Mouse (Mus musculus) embryonic facial prominence, embryonic 14.5 days (tissue): ENCODE results near the gene Prpf40b. TPM values are rescaled to one million over a fixed set of nuclear protein-coding genes. Genes with fewer than 3 reads are reported as not detected.

Source experiments
- ATAC-seq: fragments of 200-750 bp; cut with Nextera tagmentation; 2 replicates; pipeline ENCODE4 v1.8.0; 2017; ENCODE audit warnings: low read depth, moderate number of reproducible peaks, moderate TSS enrichment
- DNase-seq: peaks from one replicate; pipeline ENCODE4 v3.0.0-alpha.2; 2015; ENCODE audit warnings: low spot score
- H3K27ac ChIP-seq: fragments of 300-500 bp; sonication (generic); replicated peaks from 2 replicates; pipeline ENCODE4 v1.5.1; 2014; ENCODE audit warnings: low read depth, mild to moderate bottlenecking, low read length, moderate library complexity
- H3K27me3 ChIP-seq: fragments of 300-500 bp; sonication (generic); replicated peaks from 2 replicates; pipeline ENCODE4 v1.6.1; 2014; ENCODE audit warnings: low read length; ENCODE audit not compliant: control insufficient read depth, insufficient read depth
- H3K36me3 ChIP-seq: fragments of 300-500 bp; sonication (generic); 2 replicates; pipeline ENCODE4 v1.6.1; 2014; ENCODE audit warnings: low read length, mixed read lengths; ENCODE audit not compliant: control insufficient read depth, insufficient read depth
- H3K4me1 ChIP-seq: fragments of 300-500 bp; sonication (generic); 2 replicates; pipeline ENCODE4 v1.6.1; 2014; ENCODE audit warnings: antibody characterized with exemption, low read length; ENCODE audit not compliant: control insufficient read depth, insufficient read depth
- H3K4me2 ChIP-seq: fragments of 300-500 bp; sonication (generic); 2 replicates; pipeline ENCODE4 v1.6.1; 2014; ENCODE audit warnings: low read depth, mild to moderate bottlenecking, low read length, moderate library complexity, mixed read lengths
- H3K4me3 ChIP-seq: fragments of 300-500 bp; sonication (generic); 2 replicates; pipeline ENCODE4 v1.5.1; 2014; ENCODE audit warnings: low read depth, mild to moderate bottlenecking, low read length
- H3K9ac ChIP-seq: fragments of 300-500 bp; sonication (generic); 2 replicates; pipeline ENCODE4 v1.6.1; 2014; ENCODE audit warnings: low read depth, mild to moderate bottlenecking, low read length, moderate library complexity, mixed read lengths
- H3K9me3 ChIP-seq: fragments of 300-500 bp; sonication (generic); 2 replicates; pipeline ENCODE4 v1.6.1; 2016; ENCODE audit warnings: low read length; ENCODE audit not compliant: control insufficient read depth
- WGBS: fragments of 180-500 bp; shearing (Covaris S2); extraction: QIAGEN DNeasy Blood & Tissue Kit; methylation state at CpG from one replicate; pipeline ENCODE4 v1.1.7; 2014; 5-methylcytosine and 5-hydroxymethylcytosine counted together
- polyA plus RNA-seq: library from polyadenylated mRNA; unstranded; fragments of >200 nt; fragmentation: Nextera tagmentation; extraction: Ambion mirVana; gene quantifications from 2 replicates; pipeline ENCODE4 v1.2.1, GENCODE M21; 2014

Prpf40b gene
- polyA plus RNA-seq, 1 experiment from 2014 or later: 40.1 TPM

GRCm38 (mm10) chr15:99342194-99342981 lies 47.5 kb downstream of the Prpf40b start:
- H3K36me3 ChIP-seq: no peaks in the 10 kb centered on the region
- H3K27ac ChIP-seq: no peak overlapping the region; the same call in 1 of the 2 replicates
- WGBS: 58% methylated on average over 9 of the region's 9 CpGs
- H3K27me3 ChIP-seq: no peaks in the 10 kb centered on the region
- no peak overlapping the region for H3K9ac ChIP-seq
- no peak overlapping the region for H3K4me2 ChIP-seq
- H3K4me3 ChIP-seq: no peak overlapping the region
- no peaks in the 10 kb centered on the region for H3K9me3 ChIP-seq
- H3K4me1 ChIP-seq: peaks cover 53% of the 10 kb centered on the region
- no peak for ATAC-seq
- no peak for DNase-seq

DNA sequence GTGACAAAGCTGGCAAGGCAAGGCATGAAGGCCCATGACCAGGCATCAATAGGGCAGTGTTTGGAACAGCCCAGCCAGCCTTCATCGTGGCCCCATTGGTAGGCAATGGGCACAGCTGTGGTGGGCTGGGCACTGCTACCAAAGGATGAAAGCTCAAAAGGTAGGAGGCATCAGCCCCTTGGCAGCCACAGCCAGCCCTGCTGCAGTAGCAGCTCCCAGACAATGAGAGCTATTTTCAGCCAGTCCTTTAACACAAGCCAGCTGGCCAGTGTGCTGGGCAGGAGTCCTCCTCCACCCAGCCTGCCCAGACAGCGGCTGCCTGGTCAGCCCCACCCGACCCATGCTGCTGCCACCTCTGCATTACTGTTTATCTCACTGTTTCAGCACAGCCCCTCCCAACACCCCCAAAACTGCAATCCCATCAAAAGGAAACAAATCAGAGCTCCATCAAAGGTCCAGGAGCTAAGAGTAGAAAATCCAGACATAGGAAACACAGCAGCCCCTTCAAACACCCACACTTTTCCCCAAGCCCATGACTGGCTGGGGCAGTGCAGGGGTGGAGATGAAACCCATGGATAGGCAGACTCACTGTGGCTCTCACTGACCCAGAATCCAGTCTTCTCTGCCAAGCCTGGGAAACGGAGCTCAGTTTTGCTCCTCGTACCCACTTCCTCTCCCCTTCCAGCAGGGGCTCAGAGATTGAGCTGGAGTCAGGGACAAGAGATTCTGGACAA lies 48.7 kb downstream of the Prpf40b start:
- peak overlapping the region; percentile 83 for H3K27ac ChIP-seq
- H3K36me3 ChIP-seq: no peaks in the 10 kb centered on the region
- peak overlapping the region; percentile 44 for H3K9ac ChIP-seq
- WGBS: 29% methylated on average over 5 of the region's 5 CpGs
- no peak overlapping the region for H3K4me3 ChIP-seq
- peaks cover 50% of the 10 kb centered on the region for H3K4me1 ChIP-seq
- H3K9me3 ChIP-seq: no peaks in the 10 kb centered on the region
- ATAC-seq (peak; percentile 64), DNase-seq (peak; percentile 74)
- peak overlapping the region; percentile 23; the same call in 1 of the 2 replicates for H3K4me2 ChIP-seq
- no peaks in the 10 kb centered on the region for H3K27me3 ChIP-seq

DNA sequence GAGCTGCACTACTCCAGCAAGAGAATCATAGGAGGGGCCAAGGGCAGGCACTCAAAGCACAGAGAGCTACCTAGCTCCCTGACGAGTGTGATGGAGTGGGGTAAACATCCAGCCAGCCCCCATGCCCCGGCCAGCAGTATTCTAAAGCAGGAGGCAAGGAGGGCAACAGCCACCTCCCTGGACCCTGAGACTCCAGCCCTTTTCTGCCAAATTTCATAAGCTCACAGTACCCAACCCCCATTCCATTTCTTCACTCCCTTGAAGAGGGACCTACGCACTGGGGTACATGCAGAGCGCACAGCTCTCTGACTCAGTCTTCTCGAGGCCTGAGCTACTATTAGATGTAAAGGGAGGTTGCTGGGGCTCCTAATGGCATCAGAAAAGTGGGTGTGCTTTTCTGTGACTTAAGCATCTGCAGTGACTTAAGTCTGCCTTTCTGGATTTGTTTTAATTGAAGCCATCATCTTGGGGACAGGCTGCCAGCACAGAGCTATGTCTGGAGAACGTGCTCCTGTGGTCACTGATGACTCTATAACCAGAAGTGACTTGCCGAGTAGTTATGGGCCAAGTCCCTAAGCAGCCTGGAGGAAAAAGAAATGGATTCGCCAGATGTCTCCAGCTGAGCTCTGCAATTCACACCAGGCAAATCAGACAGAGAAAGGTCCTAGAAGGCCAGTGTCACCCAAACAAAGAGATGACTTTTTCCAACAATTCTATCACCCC lies 49.4 kb downstream of the Prpf40b start:
- H3K27ac ChIP-seq: peak overlapping the region; percentile 83
- H3K4me1 ChIP-seq: peaks cover 45% of the 10 kb centered on the region
- ATAC-seq (0 out of 2 replicates have a peak, but pooled peaks have one; percentile 34), DNase-seq (peak; percentile 61)
- peak overlapping the region; percentile 44 for H3K9ac ChIP-seq
- WGBS: 40% methylated on average over 8 of the region's 8 CpGs
- H3K27me3 ChIP-seq: no peaks in the 10 kb centered on the region
- H3K36me3 ChIP-seq: no peaks in the 10 kb centered on the region
- H3K9me3 ChIP-seq: no peaks in the 10 kb centered on the region
- H3K4me2 ChIP-seq: peak overlapping the region; percentile 23; the same call in 1 of the 2 replicates
- H3K4me3 ChIP-seq: no peak overlapping the region

GRCm38 (mm10) chr15:99344961-99345360 lies 50.1 kb downstream of the Prpf40b start:
- Histone ChIP-seq H3K4me1 (peaks cover 38% of the 10 kb centered on the region), H3K36me3 (no peaks in the 10 kb centered on the region)

GRCm38 (mm10) chr15:99351610-99352009 lies 56.7 kb downstream of the Prpf40b start:
- no peak overlapping the region for H3K9ac ChIP-seq
- 0 out of 2 replicates have a peak, but pooled peaks cover 5% of the 10 kb centered on the region for H3K4me1 ChIP-seq
- 62% methylated on average over 6 of the region's 6 CpGs for WGBS
- no peaks in the 10 kb centered on the region for H3K27me3 ChIP-seq
- ATAC-seq: no peak
- no peak overlapping the region for H3K27ac ChIP-seq
- no peaks in the 10 kb centered on the region for H3K36me3 ChIP-seq
- DNase-seq: no peak
- H3K9me3 ChIP-seq: no peaks in the 10 kb centered on the region
- H3K4me2 ChIP-seq: no peak overlapping the region
- no peak overlapping the region for H3K4me3 ChIP-seq

More at GRCm38 (mm10) chr15:99344961-99345360, 50.1 kb downstream of the Prpf40b start:
- no peaks in the 10 kb centered on the region for H3K9me3 ChIP-seq
- no peak overlapping the region for H3K4me3 ChIP-seq
- H3K9ac ChIP-seq: no peak overlapping the region
- H3K27ac ChIP-seq: peak overlapping the region; percentile 83; the same call in 1 of the 2 replicates
- DNase-seq (peak; percentile 63), ATAC-seq (peak; percentile 56)
- WGBS: 42% methylated on average over 4 of the region's 4 CpGs
- no peaks in the 10 kb centered on the region for H3K27me3 ChIP-seq
- H3K4me2 ChIP-seq: peak overlapping the region; percentile 16; the same call in 1 of the 2 replicates

DNA sequence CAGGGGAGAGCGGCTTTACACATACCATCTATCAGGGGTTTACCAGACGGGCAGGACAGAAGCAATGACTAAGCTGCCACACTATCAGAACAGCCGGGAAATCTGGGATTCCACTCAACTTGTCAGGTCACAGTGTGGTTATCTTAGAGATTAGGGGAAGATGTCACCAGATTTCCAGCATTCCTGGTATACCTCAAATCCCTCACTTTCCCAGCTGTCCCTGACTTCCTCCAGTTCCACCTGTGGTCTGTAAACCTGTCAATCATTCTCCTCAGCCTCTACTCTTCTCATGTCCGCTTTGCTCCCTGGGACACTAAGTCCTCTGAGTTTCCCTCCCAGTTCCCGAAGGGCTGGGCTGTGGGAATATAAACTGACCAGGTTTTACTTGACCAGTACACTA lies 57.4 kb downstream of the Prpf40b start:
- DNase-seq (no peak), ATAC-seq (no peak)
- Histone ChIP-seq H3K9me3 (no peaks in the 10 kb centered on the region), H3K4me1 (0 out of 2 replicates have a peak, but pooled peaks cover 6% of the 10 kb centered on the region), H3K4me2 (no peak overlapping the region), H3K4me3 (no peak overlapping the region), H3K27ac (no peak overlapping the region), H3K36me3 (no peaks in the 10 kb centered on the region), H3K9ac (no peak overlapping the region), H3K27me3 (no peaks in the 10 kb centered on the region)
- WGBS: 74% methylated on average over 5 of the region's 5 CpGs

DNA sequence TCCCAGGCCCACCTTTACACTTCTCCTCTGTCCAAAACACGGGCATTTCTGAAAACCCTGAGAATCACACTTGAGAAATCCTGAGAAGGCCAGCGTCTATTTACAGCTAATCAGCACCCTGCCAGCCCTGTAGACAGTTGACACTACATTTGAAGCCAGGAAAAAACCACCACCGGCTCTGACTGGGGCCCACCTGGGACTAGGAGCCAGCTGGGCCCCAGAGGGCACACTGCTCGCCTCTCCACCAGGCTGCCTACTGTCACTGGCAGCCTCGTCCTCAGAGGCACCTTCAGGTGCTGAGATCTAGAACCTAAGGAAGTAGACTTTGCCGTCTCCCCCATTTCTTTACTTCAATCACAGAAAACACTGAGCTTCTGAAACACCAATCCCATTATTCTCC lies 60.8 kb downstream of the Prpf40b start:
- WGBS: 64% methylated on average over 6 of the region's 6 CpGs
- H3K9ac ChIP-seq: no peak overlapping the region
- H3K4me2 ChIP-seq: no peak overlapping the region
- DNase-seq (no peak), ATAC-seq (no peak)
- H3K27me3 ChIP-seq: no peaks in the 10 kb centered on the region
- 0 out of 2 replicates have a peak, but pooled peaks cover 6% of the 10 kb centered on the region for H3K4me1 ChIP-seq
- no peak overlapping the region for H3K27ac ChIP-seq
- no peaks in the 10 kb centered on the region for H3K9me3 ChIP-seq
- H3K36me3 ChIP-seq: no peaks in the 10 kb centered on the region
- no peak overlapping the region for H3K4me3 ChIP-seq

DNA sequence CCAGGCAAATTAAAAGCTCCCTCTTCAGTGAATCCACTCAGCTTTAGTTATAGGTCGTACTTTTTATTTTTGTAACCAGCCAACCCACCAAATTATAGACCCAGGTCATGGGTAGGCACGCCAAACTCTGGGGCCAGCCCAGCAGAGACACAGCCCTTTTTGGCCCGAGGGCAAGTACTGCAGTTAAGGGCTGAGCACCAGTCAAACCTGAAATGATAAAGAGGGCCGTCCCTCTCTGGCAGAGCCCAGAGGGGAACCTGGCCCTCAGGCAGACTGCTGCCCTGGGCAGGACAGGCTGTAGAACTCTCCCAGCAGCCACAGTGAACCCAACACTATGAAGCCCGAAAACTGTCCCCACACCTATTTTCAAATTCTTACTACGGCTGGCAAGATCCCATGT lies 61.6 kb downstream of the Prpf40b start:
- no peak overlapping the region for H3K4me3 ChIP-seq
- no peak; the same call in 1 of the 2 replicates for ATAC-seq
- no peaks in the 10 kb centered on the region for H3K27me3 ChIP-seq
- 0 out of 2 replicates have a peak, but pooled peaks cover 6% of the 10 kb centered on the region for H3K4me1 ChIP-seq
- no peaks in the 10 kb centered on the region for H3K9me3 ChIP-seq
- H3K27ac ChIP-seq: no peak overlapping the region
- no peaks in the 10 kb centered on the region for H3K36me3 ChIP-seq
- no peak overlapping the region for H3K4me2 ChIP-seq
- no peak for DNase-seq
- 65% methylated on average over 6 of the region's 6 CpGs for WGBS
- H3K9ac ChIP-seq: no peak overlapping the region
